Mouse (Mus musculus) C2C12 (cell line): ENCODE data around the gene Ezr.

Experiments used
- CEBPB ChIP-seq: IDR thresholded peaks from one replicate; pipeline ENCODE4 v1.6.1; 2011; ENCODE audit warnings: low read depth, mild to moderate bottlenecking, control low read depth, moderate library complexity
- CTCF ChIP-seq: IDR thresholded peaks from one replicate; pipeline ENCODE4 v1.5.1; 2011; ENCODE audit not compliant: control insufficient read depth, insufficient read depth, insufficient read length
- MAX ChIP-seq: IDR thresholded peaks from one replicate; pipeline ENCODE4 v1.6.1; 2011; ENCODE audit warnings: mild to moderate bottlenecking, control low read depth
- MYOG ChIP-seq: IDR thresholded peaks from one replicate; pipeline ENCODE4 v1.6.1; 2011; ENCODE audit not compliant: control insufficient read depth, insufficient read length; ENCODE audit errors: extremely low read depth
- USF1 ChIP-seq: IDR thresholded peaks from one replicate; pipeline ENCODE4 v1.6.1; 2011; ENCODE audit warnings: low read depth, mild to moderate bottlenecking, control low read depth, moderate library complexity

- TF ChIP-seq CTCF, result no peak
- no peak for TF ChIP-seq USF1
- TF ChIP-seq MAX, result no peak
- TF ChIP-seq MYOG, result no peak
- TF ChIP-seq CEBPB, result no peak
Observed at GRCm38 (mm10) chr17:6777629-6778331, 4.8 kb downstream of the Ezr start.
